Mouse (Mus musculus) midbrain, embryonic 14.5 days (tissue): ENCODE data around the gene Clpsl2. TPM values are rescaled to one million over a fixed set of nuclear protein-coding genes. Genes with fewer than 3 reads are reported as not detected.

Experiments used
- ATAC-seq: fragments of 200-750 bp; cut with Nextera tagmentation; 2 replicates; pipeline ENCODE4 v1.8.0; 2017; ENCODE audit warnings: moderate number of reproducible peaks, moderate library complexity; ENCODE audit not compliant: low FRiP score, low TSS enrichment
- DNase-seq: peaks from one replicate; pipeline ENCODE4 v3.0.0-alpha.2; 2015
- H3K27ac ChIP-seq: fragments of 300-500 bp; sonication (generic); replicated peaks from 2 replicates; pipeline ENCODE4 v1.5.1; 2014; ENCODE audit warnings: mild to moderate bottlenecking, low read depth, low read length, moderate library complexity
- H3K27me3 ChIP-seq: fragments of 300-500 bp; sonication (generic); 2 replicates; pipeline ENCODE4 v1.6.1; 2014; ENCODE audit warnings: low read length, control low read depth, mixed read lengths; ENCODE audit not compliant: control insufficient read depth, insufficient read depth
- H3K36me3 ChIP-seq: fragments of 300-500 bp; sonication (generic); 2 replicates; pipeline ENCODE4 v1.6.1; 2014; ENCODE audit warnings: low read length, control low read depth; ENCODE audit not compliant: control insufficient read depth, insufficient read depth
- H3K4me1 ChIP-seq: fragments of 300-500 bp; sonication (generic); 2 replicates; pipeline ENCODE4 v1.6.1; 2014; ENCODE audit warnings: mild to moderate bottlenecking, antibody characterized with exemption, low read length, control low read depth; ENCODE audit not compliant: control insufficient read depth, insufficient read depth
- H3K4me2 ChIP-seq: fragments of 300-500 bp; sonication (generic); 2 replicates; pipeline ENCODE4 v1.6.1; 2014; ENCODE audit warnings: mild to moderate bottlenecking, low read length, moderate library complexity
- H3K4me3 ChIP-seq: fragments of 300-500 bp; sonication (generic); replicated peaks from 2 replicates; pipeline ENCODE4 v1.5.1; 2014; ENCODE audit warnings: low read depth, low read length
- H3K9ac ChIP-seq: fragments of 300-500 bp; sonication (generic); replicated peaks from 2 replicates; pipeline ENCODE4 v1.6.1; 2014; ENCODE audit warnings: mild to moderate bottlenecking, low read length, moderate library complexity
- H3K9me3 ChIP-seq: fragments of 300-500 bp; sonication (generic); 2 replicates; pipeline ENCODE4 v1.6.1; 2016; ENCODE audit warnings: low read length, control low read depth, mixed read lengths; ENCODE audit not compliant: control insufficient read depth
- WGBS: fragments of 180-500 bp; shearing (Covaris S2); extraction: QIAGEN DNeasy Blood & Tissue Kit; methylation state at CpG from one replicate; pipeline ENCODE4 v1.1.7; 2014; 5-methylcytosine and 5-hydroxymethylcytosine counted together
- polyA plus RNA-seq: library from polyadenylated mRNA; unstranded; fragments of >200 nt; fragmentation: Nextera tagmentation; extraction: Ambion mirVana; gene quantifications from 2 replicates; pipeline ENCODE4 v1.2.1, GENCODE M21; 2014

The Clpsl2 gene
- not detected in 2 replicates for polyA plus RNA-seq

DNA sequence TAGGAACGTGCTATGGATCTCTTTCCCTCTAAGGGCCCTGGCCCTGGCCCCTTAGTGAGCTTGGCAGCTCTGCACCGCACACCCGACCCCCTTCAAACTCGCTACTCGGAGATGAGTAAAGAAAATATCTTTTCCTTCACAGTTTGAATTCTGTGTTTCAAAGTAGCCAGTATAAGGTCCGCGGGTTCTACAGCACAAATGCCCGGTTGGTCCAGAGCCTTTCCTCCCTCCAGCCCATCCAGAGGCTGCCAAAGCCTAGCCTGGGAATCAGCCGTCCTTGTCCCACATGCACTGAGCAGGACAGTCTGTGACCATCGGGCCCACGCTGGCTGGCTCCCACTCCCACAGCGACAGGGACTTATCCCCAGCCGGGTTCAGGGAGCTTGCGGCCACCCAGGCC, at the start of gene Clpsl2:
TSS of gene Clpsl2 (plus strand) at position 301 of the 400 bp plus-strand sequence.
- Histone ChIP-seq H3K4me1 (no peaks in the 10 kb centered on the region), H3K36me3 (no peaks in the 10 kb centered on the region), H3K9me3 (no peaks in the 10 kb centered on the region), H3K4me2 (no peak within 1 kb of the TSS), H3K4me3 (no peak within 1 kb of the TSS), H3K27me3 (no peaks in the 10 kb centered on the region), H3K27ac (no peak within 1 kb of the TSS), H3K9ac (no peak within 1 kb of the TSS)
- no peak for ATAC-seq
- no peak for DNase-seq
- WGBS, result 73% methylated on average over 14 of the region's 14 CpGs

DNA sequence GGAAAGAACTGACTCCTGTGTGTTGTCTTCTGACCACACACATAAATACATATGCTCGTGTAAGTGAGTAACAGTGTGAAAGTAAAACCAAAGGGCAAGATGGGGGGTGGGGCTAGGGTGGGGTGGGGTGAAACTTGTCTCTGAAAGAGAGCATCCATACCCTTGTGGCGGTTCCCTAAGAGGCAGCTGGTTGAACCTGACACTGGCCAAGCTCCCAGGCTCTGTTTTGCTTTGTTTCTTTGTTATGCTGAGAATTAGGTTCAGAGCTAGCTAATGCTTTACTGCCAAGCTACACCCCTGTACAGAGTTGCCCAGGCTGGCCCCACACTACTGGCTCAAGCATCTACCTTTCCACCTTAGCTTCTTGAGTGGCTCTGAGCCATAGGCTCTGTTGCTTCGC, 48.7 kb upstream of the Clpsl2 start:
- Histone ChIP-seq H3K9me3 (no peaks in the 10 kb centered on the region), H3K4me2 (no peak overlapping the region), H3K4me3 (no peak overlapping the region), H3K27me3 (no peaks in the 10 kb centered on the region), H3K4me1 (no peaks in the 10 kb centered on the region), H3K36me3 (no peaks in the 10 kb centered on the region), H3K9ac (no peak overlapping the region), H3K27ac (no peak overlapping the region)
- 79% methylated on average over 3 of the region's 3 CpGs for WGBS
- ATAC-seq (no peak), DNase-seq (no peak)

DNA sequence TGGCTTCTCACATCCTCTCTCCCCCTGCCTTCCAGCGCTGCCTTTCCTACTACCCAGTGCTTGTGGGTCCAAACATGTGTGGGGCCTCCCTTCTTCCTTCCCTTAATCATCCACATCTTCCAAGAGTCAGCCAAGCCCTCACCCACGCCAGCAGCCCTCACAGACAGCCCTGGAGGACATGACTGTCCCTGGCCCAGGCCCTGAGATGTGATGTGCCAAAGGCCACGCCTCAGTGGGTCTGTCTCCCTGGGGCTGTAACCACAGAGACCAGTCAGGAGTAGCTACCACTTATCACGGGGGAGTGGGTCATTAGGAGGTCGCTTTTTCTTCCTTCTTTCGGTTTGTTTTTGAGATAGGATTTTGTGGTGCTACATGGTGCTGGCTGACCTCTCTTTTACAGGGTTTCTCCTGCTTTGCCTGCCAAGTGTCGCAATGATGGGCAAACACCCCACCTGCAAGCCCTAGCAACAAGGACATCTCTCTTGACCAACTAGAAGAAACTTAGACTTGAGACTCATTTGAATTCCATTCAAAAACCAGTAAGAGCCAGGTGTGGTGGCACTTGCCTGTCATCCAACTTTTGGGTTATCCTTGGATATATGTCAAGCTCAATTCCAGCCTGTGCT, 46.9 kb upstream of the Clpsl2 start:
- H3K27ac ChIP-seq, result no peak overlapping the region
- no peaks in the 10 kb centered on the region for H3K9me3 ChIP-seq
- ATAC-seq (no peak), DNase-seq (no peak)
- H3K36me3 ChIP-seq, result no peaks in the 10 kb centered on the region
- WGBS, result 65% methylated on average over 7 of the region's 7 CpGs
- no peak overlapping the region for H3K4me2 ChIP-seq
- no peak overlapping the region for H3K4me3 ChIP-seq
- no peaks in the 10 kb centered on the region for H3K27me3 ChIP-seq
- no peak overlapping the region for H3K9ac ChIP-seq
- 0 out of 2 replicates have a peak, but pooled peaks cover 2% of the 10 kb centered on the region for H3K4me1 ChIP-seq

DNA sequence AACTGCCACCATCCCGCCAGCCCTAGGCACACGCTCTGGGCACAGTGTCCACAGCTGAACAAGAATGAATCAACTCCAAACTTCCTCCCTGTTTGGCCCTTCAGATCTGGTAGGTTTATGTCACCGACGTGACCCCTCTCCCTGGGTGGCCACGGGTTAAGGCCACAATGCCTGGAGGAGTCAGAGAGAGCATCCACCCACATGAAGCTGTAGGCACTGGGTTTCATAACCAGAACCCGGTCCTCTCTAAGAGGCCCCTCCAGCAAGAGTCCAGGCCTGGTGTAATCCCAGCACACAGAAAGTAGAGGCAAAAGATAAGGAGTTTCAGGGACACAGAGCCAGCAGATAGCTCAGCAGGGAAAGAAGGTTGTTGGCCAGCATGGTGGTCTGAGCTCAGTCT, 45.0 kb upstream of the Clpsl2 start:
- 0 out of 2 replicates have a peak, but pooled peaks cover 2% of the 10 kb centered on the region for H3K4me1 ChIP-seq
- H3K9me3 ChIP-seq, result no peaks in the 10 kb centered on the region
- H3K4me2 ChIP-seq, result no peak overlapping the region
- H3K9ac ChIP-seq, result no peak overlapping the region
- no peak for ATAC-seq
- DNase-seq, result no peak
- no peaks in the 10 kb centered on the region for H3K27me3 ChIP-seq
- 78% methylated on average over 6 of the region's 6 CpGs for WGBS
- no peak overlapping the region for H3K27ac ChIP-seq
- no peak overlapping the region for H3K4me3 ChIP-seq
- H3K36me3 ChIP-seq, result no peaks in the 10 kb centered on the region

DNA sequence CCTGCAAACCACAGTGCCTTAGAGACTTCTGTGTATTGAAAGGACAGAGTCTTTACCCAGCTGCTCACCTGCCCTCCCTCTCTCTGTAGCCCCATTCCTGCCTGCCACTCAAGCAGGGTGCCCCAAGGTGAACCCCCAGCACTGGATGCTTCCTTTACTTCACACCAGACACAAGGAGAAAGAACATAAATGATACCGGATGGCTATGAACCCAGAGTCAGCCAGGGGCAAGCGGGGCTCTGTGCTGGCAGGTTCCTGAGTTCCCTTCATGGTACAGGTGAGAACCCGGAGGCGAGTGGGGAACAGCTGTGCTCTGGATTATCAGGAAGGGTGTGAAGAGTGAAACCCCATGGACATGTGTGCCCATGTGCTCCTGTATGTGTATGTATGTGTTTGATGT, 43.6 kb upstream of the Clpsl2 start:
- no peak for ATAC-seq
- Histone ChIP-seq H3K4me3 (no peak overlapping the region), H3K27ac (no peak overlapping the region), H3K36me3 (no peaks in the 10 kb centered on the region), H3K4me1 (0 out of 2 replicates have a peak, but pooled peaks cover 4% of the 10 kb centered on the region), H3K9me3 (no peaks in the 10 kb centered on the region), H3K27me3 (no peaks in the 10 kb centered on the region), H3K9ac (no peak overlapping the region), H3K4me2 (no peak overlapping the region)
- DNase-seq, result no peak
- 92% methylated on average over 4 of the region's 4 CpGs for WGBS

DNA sequence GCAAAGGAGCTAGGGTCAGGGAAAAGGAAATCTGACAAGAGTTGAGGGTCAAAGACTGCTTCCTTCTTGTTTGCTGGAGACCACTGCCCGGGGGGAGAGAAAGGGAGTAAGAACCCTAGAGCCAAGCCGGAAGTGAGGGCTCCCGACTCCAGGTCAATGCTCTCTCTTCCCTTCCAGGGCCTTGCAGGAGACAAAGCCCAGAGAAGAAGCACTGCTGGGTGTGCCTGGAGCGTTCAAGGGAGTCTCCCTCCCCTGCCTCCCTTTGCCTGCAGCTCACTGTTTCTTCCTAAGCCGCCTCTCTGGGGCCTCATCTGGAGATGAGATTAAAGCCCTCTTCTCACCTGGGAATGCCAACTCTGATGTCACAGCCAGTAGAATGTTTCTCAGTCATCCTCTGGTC, 42.3 kb upstream of the Clpsl2 start:
- Histone ChIP-seq H3K4me2 (no peak overlapping the region), H3K36me3 (no peaks in the 10 kb centered on the region), H3K9ac (no peak overlapping the region), H3K4me3 (no peak overlapping the region), H3K27me3 (no peaks in the 10 kb centered on the region), H3K27ac (no peak overlapping the region), H3K4me1 (0 out of 2 replicates have a peak, but pooled peaks cover 9% of the 10 kb centered on the region), H3K9me3 (no peaks in the 10 kb centered on the region)
- DNase-seq, result no peak
- WGBS, result 15% methylated on average over 5 of the region's 5 CpGs
- ATAC-seq, result no peak

DNA sequence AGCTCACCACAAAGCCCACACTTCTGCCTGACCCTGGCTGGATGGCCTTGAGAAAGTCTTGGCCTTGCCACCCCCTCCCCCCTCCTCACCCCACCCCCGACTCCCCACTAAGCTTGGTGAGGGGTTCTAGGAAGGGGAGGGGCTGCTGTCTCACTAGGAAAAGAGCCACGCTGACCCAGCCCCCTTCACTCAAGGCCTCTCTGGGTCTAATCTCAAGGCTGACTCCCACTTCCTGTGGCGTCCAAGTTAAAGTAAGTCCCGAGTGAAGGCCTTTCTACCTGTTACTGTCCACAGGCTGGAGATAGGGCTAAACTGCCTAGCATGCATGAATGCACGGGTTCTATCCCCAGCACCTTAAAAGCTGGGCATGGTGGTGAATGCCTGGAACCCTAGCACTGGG, 41.7 kb upstream of the Clpsl2 start:
- no peak for DNase-seq
- WGBS, result 27% methylated on average over 5 of the region's 5 CpGs
- no peak overlapping the region for H3K4me3 ChIP-seq
- 0 out of 2 replicates have a peak, but pooled peaks cover 9% of the 10 kb centered on the region for H3K4me1 ChIP-seq
- ATAC-seq, result no peak
- no peak overlapping the region for H3K27ac ChIP-seq
- no peaks in the 10 kb centered on the region for H3K9me3 ChIP-seq
- H3K9ac ChIP-seq, result no peak overlapping the region
- no peaks in the 10 kb centered on the region for H3K36me3 ChIP-seq
- no peak overlapping the region for H3K4me2 ChIP-seq
- no peaks in the 10 kb centered on the region for H3K27me3 ChIP-seq

DNA sequence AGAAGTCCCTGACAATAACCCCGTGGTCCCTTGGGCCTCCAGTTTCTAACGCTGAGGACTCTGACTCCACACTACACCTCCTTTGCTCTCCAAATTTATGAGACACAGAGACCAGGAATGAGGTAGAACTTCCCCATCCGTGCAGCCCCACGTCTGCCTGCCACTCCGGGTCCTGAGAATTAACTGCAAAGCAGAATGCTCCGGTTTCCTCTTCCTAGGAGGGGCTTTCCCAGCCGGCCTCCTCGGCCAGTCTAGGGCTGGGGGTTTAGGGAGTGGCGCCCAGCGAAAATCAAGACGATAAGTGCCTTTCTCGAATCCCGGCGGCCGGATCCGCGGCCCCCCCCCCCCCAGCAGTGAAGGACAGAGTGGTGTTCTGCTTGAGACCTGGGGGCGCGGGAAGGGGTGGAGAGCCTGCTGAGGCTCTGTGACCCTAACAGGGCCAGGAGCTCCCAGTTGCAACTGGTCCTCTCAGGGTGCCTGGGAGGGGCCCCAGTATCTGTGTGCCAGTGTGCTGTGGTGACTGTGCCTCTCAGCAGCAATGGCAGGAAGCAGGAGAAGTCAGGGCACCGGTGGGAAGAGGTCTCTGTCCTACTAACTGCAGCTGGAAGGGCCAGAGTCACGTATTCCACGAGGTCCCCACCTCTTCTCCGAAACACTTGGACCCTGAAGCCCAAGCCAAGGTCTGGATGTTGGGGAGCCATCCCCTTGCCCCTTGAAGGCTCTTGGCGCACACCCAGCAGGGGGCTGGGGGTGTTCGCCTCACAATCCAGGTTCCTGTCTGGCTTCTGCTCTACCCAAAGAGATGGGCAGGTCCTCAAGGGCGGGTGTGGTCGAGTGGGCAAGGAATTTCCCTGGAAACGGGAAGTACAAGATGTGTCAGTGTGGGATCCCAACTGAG, 38.5 kb upstream of the Clpsl2 start:
- 0 out of 2 replicates have a peak, but pooled peaks cover 9% of the 10 kb centered on the region for H3K4me1 ChIP-seq
- DNase-seq, result no peak
- H3K9me3 ChIP-seq, result no peaks in the 10 kb centered on the region
- H3K4me2 ChIP-seq, result peak overlapping the region; percentile 31; the same call in 1 of the 2 replicates
- no peaks in the 10 kb centered on the region for H3K36me3 ChIP-seq
- 0 out of 2 replicates have a peak, but pooled peaks cover 3% of the 10 kb centered on the region for H3K27me3 ChIP-seq
- WGBS, result 5% methylated on average over 28 of the region's 28 CpGs
- no peak for ATAC-seq
- no peak overlapping the region for H3K4me3 ChIP-seq
- H3K27ac ChIP-seq, result no peak overlapping the region
- no peak overlapping the region for H3K9ac ChIP-seq
